Mouse (Mus musculus) midbrain, embryonic 14.5 days (tissue): ENCODE data around the gene Ttc39b. TPM values are rescaled to one million over a fixed set of nuclear protein-coding genes. Genes with fewer than 3 reads are reported as not detected.

Experiments
- ATAC-seq: fragments of 200-750 bp; cut with Nextera tagmentation; 2 replicates; pipeline ENCODE4 v1.8.0; 2017; ENCODE audit warnings: moderate number of reproducible peaks, moderate library complexity; ENCODE audit not compliant: low FRiP score, low TSS enrichment
- DNase-seq: peaks from one replicate; pipeline ENCODE4 v3.0.0-alpha.2; 2015
- H3K27ac ChIP-seq: fragments of 300-500 bp; sonication (generic); replicated peaks from 2 replicates; pipeline ENCODE4 v1.5.1; 2014; ENCODE audit warnings: mild to moderate bottlenecking, low read depth, low read length, moderate library complexity
- H3K27me3 ChIP-seq: fragments of 300-500 bp; sonication (generic); 2 replicates; pipeline ENCODE4 v1.6.1; 2014; ENCODE audit warnings: low read length, control low read depth, mixed read lengths; ENCODE audit not compliant: control insufficient read depth, insufficient read depth
- H3K36me3 ChIP-seq: fragments of 300-500 bp; sonication (generic); 2 replicates; pipeline ENCODE4 v1.6.1; 2014; ENCODE audit warnings: low read length, control low read depth; ENCODE audit not compliant: control insufficient read depth, insufficient read depth
- H3K4me1 ChIP-seq: fragments of 300-500 bp; sonication (generic); 2 replicates; pipeline ENCODE4 v1.6.1; 2014; ENCODE audit warnings: mild to moderate bottlenecking, antibody characterized with exemption, low read length, control low read depth; ENCODE audit not compliant: control insufficient read depth, insufficient read depth
- H3K4me2 ChIP-seq: fragments of 300-500 bp; sonication (generic); 2 replicates; pipeline ENCODE4 v1.6.1; 2014; ENCODE audit warnings: mild to moderate bottlenecking, low read length, moderate library complexity
- H3K4me3 ChIP-seq: fragments of 300-500 bp; sonication (generic); replicated peaks from 2 replicates; pipeline ENCODE4 v1.5.1; 2014; ENCODE audit warnings: low read depth, low read length
- H3K9ac ChIP-seq: fragments of 300-500 bp; sonication (generic); replicated peaks from 2 replicates; pipeline ENCODE4 v1.6.1; 2014; ENCODE audit warnings: mild to moderate bottlenecking, low read length, moderate library complexity
- H3K9me3 ChIP-seq: fragments of 300-500 bp; sonication (generic); 2 replicates; pipeline ENCODE4 v1.6.1; 2016; ENCODE audit warnings: low read length, control low read depth, mixed read lengths; ENCODE audit not compliant: control insufficient read depth
- WGBS: fragments of 180-500 bp; shearing (Covaris S2); extraction: QIAGEN DNeasy Blood & Tissue Kit; methylation state at CpG from one replicate; pipeline ENCODE4 v1.1.7; 2014; 5-methylcytosine and 5-hydroxymethylcytosine counted together
- polyA plus RNA-seq: library from polyadenylated mRNA; unstranded; fragments of >200 nt; fragmentation: Nextera tagmentation; extraction: Ambion mirVana; gene quantifications from 2 replicates; pipeline ENCODE4 v1.2.1, GENCODE M21; 2014

The Ttc39b gene
- polyA plus RNA-seq, 1 experiment from 2014 or later: 5.9 TPM

DNA sequence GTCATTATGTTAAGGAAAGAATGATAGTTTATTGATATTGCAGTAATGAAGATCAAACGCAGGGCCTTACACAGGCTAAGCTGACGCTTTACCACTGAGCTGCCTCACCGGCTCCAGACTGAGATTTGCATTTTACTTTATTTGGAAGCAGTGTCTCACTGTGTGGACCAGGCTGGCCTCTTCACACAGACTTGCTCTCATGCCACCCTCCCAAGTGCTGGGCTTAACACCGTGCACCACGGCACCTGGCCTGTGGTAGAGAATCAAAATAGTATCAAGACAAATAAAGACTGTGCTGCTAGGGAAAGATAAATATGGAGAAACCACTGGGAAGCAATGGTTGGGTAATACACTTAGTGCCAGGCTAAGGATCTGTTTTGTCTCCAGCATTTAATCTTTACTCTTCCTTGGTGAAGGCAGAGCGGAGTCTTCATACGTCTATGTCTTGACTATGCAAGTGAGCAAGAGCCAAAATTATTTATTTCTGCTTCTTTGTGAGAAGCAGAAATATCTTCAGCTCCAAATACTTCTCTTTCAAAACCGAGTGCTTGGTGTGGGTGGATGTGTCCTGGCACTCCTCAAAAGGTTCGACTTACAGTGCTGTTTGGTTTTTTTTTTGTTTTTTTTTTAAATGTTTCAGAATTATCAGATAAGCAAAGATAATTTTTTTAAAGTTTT, 19.2 kb upstream of the Ttc39b start:
- Histone ChIP-seq H3K4me2 (no peak overlapping the region), H3K27me3 (no peaks in the 10 kb centered on the region), H3K9ac (no peak overlapping the region), H3K36me3 (no peaks in the 10 kb centered on the region), H3K9me3 (no peaks in the 10 kb centered on the region), H3K4me1 (no peaks in the 10 kb centered on the region), H3K4me3 (no peak overlapping the region), H3K27ac (no peak overlapping the region)
- ATAC-seq: no peak
- no peak for DNase-seq
- 82% methylated on average over 9 of the region's 9 CpGs for whole genome bisulfite sequencing

GRCm38 (mm10) chr4:83342268-83342970, 18.4 kb upstream of the Ttc39b start:
- Histone ChIP-seq H3K9ac (no peak overlapping the region), H3K4me1 (no peaks in the 10 kb centered on the region), H3K27me3 (no peaks in the 10 kb centered on the region), H3K27ac (no peak overlapping the region), H3K4me3 (no peak overlapping the region), H3K9me3 (no peaks in the 10 kb centered on the region), H3K36me3 (no peaks in the 10 kb centered on the region), H3K4me2 (no peak overlapping the region)
- ATAC-seq (no peak), DNase-seq (no peak)
- WGBS: 73% methylated on average over 14 of the region's 14 CpGs

GRCm38 (mm10) chr4:83339393-83339792, 15.3 kb upstream of the Ttc39b start:
- Histone ChIP-seq H3K27me3 (no peaks in the 10 kb centered on the region), H3K9me3 (no peaks in the 10 kb centered on the region), H3K4me2 (no peak overlapping the region), H3K4me3 (no peak overlapping the region), H3K9ac (no peak overlapping the region), H3K4me1 (no peaks in the 10 kb centered on the region), H3K36me3 (no peaks in the 10 kb centered on the region), H3K27ac (no peak overlapping the region)
- ATAC-seq (no peak), DNase-seq (no peak)
- WGBS: 92% methylated on average over 1 of the region's 1 CpGs

- WGBS: 75% methylated on average over 3 of the region's 3 CpGs
- no peaks in the 10 kb centered on the region for H3K27me3 ChIP-seq
- ATAC-seq: no peak
Observed at GRCm38 (mm10) chr4:83337717-83338116, 13.7 kb upstream of the Ttc39b start.

GRCm38 (mm10) chr4:83330369-83330768, 6.3 kb upstream of the Ttc39b start:
- Histone ChIP-seq H3K9me3 (no peaks in the 10 kb centered on the region), H3K4me3 (no peak overlapping the region), H3K9ac (no peak overlapping the region), H3K4me2 (no peak overlapping the region), H3K36me3 (no peaks in the 10 kb centered on the region), H3K4me1 (no peaks in the 10 kb centered on the region), H3K27me3 (peaks cover 3% of the 10 kb centered on the region; the same call in 1 of the 2 replicates), H3K27ac (no peak overlapping the region)
- no peak for ATAC-seq
- 80% methylated on average over 4 of the region's 4 CpGs for WGBS
- no peak for DNase-seq

More at GRCm38 (mm10) chr4:83337717-83338116, 13.7 kb upstream of the Ttc39b start:
- no peak for DNase-seq
- H3K4me2 ChIP-seq: no peak overlapping the region
- H3K27ac ChIP-seq: no peak overlapping the region
- no peaks in the 10 kb centered on the region for H3K36me3 ChIP-seq
- no peaks in the 10 kb centered on the region for H3K9me3 ChIP-seq
- H3K9ac ChIP-seq: no peak overlapping the region
- H3K4me3 ChIP-seq: no peak overlapping the region
- no peaks in the 10 kb centered on the region for H3K4me1 ChIP-seq

- Histone ChIP-seq H3K36me3 (no peaks in the 10 kb centered on the region), H3K27me3 (peaks cover 3% of the 10 kb centered on the region; the same call in 1 of the 2 replicates), H3K4me1 (no peaks in the 10 kb centered on the region), H3K9me3 (no peaks in the 10 kb centered on the region), H3K4me2 (no peak overlapping the region), H3K4me3 (no peak overlapping the region), H3K27ac (no peak overlapping the region), H3K9ac (no peak overlapping the region)
- 55% methylated on average over 4 of the region's 4 CpGs for whole genome bisulfite sequencing
- DNase-seq: no peak
- ATAC-seq: no peak
Observed at GRCm38 (mm10) chr4:83329615-83330014, 5.6 kb upstream of the Ttc39b start.

DNA sequence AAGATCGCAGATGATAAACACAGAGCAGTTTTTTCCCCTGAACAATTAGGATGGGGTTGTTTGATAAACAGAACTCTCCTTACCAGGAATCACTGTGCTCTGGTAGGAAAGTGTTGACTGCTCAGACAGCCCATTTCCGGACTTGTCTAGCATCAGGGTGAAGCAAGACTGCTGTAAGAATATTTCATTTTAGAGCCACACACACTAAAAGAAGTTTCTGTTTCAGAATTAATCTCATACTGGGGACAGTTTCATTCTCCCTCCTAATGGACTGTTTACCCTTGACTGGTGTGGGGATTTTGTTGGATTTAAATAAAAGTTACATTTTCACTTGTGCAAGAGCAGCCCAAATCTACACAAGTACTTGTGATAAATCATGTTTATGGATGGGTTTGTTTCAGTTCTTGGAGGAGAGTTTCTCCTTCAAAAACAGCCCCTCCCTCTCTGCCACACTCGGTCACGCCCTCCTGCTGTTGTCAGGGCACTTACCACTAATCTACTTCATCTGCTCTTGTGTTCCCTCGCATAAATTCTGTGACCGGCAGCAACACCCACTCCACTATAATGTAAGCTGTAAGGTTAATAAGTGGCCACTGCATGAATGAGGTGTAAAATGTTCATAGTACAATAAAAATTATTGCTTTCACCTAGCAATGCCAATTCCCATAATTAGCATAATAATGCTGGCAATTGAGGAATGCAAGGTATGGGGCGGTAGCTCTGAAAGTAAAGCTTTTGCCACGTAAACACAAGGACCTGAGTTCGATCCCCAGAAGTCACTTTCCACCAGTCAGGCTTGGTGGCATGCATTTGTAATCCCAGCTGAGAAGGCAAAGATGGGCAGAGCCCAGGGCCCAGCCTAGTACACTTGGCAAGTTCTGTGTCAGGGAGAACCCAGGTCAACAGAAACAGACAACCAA, 4.2 kb upstream of the Ttc39b start:
- H3K27ac ChIP-seq: no peak overlapping the region
- H3K9ac ChIP-seq: no peak overlapping the region
- WGBS: 47% methylated on average over 9 of the region's 9 CpGs
- no peak overlapping the region for H3K4me2 ChIP-seq
- ATAC-seq (no peak), DNase-seq (no peak)
- peaks cover 3% of the 10 kb centered on the region; the same call in 1 of the 2 replicates for H3K27me3 ChIP-seq
- H3K4me3 ChIP-seq: no peak overlapping the region
- H3K36me3 ChIP-seq: no peaks in the 10 kb centered on the region
- H3K4me1 ChIP-seq: peaks cover 4% of the 10 kb centered on the region; the same call in 1 of the 2 replicates
- no peaks in the 10 kb centered on the region for H3K9me3 ChIP-seq

GRCm38 (mm10) chr4:83327526-83327925, 3.5 kb upstream of the Ttc39b start:
- H3K4me1 ChIP-seq: peaks cover 4% of the 10 kb centered on the region; the same call in 1 of the 2 replicates
- no peaks in the 10 kb centered on the region for H3K36me3 ChIP-seq
- no peak overlapping the region for H3K4me2 ChIP-seq
- no peak overlapping the region for H3K9ac ChIP-seq
- no peak overlapping the region for H3K4me3 ChIP-seq
- WGBS: 78% methylated on average over 4 of the region's 4 CpGs
- DNase-seq (no peak), ATAC-seq (no peak)
- no peaks in the 10 kb centered on the region for H3K9me3 ChIP-seq
- no peak overlapping the region for H3K27ac ChIP-seq
- H3K27me3 ChIP-seq: peaks cover 3% of the 10 kb centered on the region; the same call in 1 of the 2 replicates
